Mouse (Mus musculus) heart, adult 2 months (tissue): ENCODE data around the gene Cnnm2. TPM values are rescaled to one million over a fixed set of nuclear protein-coding genes. Genes with fewer than 3 reads are reported as not detected.

ENCODE experiments used
- DNase-seq, 2 experiments: peaks; one replicate each; pipeline ENCODE4 v3.0.0; 2021
- H3K27ac ChIP-seq: fragments of 200-600 bp; 2 replicates; pipeline ENCODE4 v1.8.1; 2022
- H3K27me3 ChIP-seq: fragments of 200-500 bp; 2 replicates; pipeline ENCODE4 v1.6.1; 2012; ENCODE audit warnings: mild to moderate bottlenecking, low read length, inconsistent platforms, mixed read lengths; ENCODE audit not compliant: control insufficient read depth, insufficient read depth
- H3K36me3 ChIP-seq: fragments of 200-500 bp; 2 replicates; pipeline ENCODE4 v1.6.1; 2012; ENCODE audit warnings: low read length, inconsistent platforms; ENCODE audit not compliant: control insufficient read depth, insufficient read depth
- H3K4me1 ChIP-seq: fragments of 200-500 bp; 2 replicates; pipeline ENCODE4 v1.6.1; 2011; ENCODE audit warnings: low read length; ENCODE audit not compliant: control insufficient read depth, insufficient read depth
- H3K4me3 ChIP-seq: fragments of 200-600 bp; 2 replicates; pipeline ENCODE4 v1.8.1; 2022
- H3K79me2 ChIP-seq: fragments of 200-500 bp; replicated peaks from 2 replicates; pipeline ENCODE4 v1.6.1; 2012; ENCODE audit warnings: mild to moderate bottlenecking, inconsistent platforms, low read length, moderate library complexity, mixed read lengths; ENCODE audit not compliant: control insufficient read depth, insufficient read depth
- H3K9ac ChIP-seq: fragments of 200-500 bp; 2 replicates; pipeline ENCODE4 v1.6.1; 2012; ENCODE audit warnings: low read depth, mild to moderate bottlenecking, control low read depth, inconsistent platforms, low read length, mixed read lengths
- CTCF ChIP-seq: fragments of 200-600 bp; IDR thresholded peaks from 2 replicates; pipeline ENCODE4 v1.8.1; 2022; ENCODE audit warnings: antibody characterized with exemption, mild to moderate bottlenecking, moderate library complexity
- EP300 ChIP-seq: fragments of 200-500 bp; IDR thresholded peaks from 2 replicates; pipeline ENCODE4 v1.6.1; 2011; ENCODE audit warnings: low read depth, low read length, control low read depth; ENCODE audit not compliant: insufficient read depth
- POLR2A ChIP-seq: fragments of 200-500 bp; IDR thresholded peaks from 2 replicates; pipeline ENCODE4 v1.6.1; 2011; ENCODE audit warnings: mild to moderate bottlenecking, low read depth, low read length, control low read depth; ENCODE audit not compliant: insufficient read depth
- WGBS: fragments of 180-500 bp; shearing (Covaris S2); methylation state at CpG from one replicate; pipeline ENCODE4 v1.1.7; 2018; 5-methylcytosine and 5-hydroxymethylcytosine counted together
- intact Hi-C: fragments of 180-260 bp; cut with DNase I; formaldehyde crosslinking; loops from one replicate; pipeline ENCODE4 v1.15.1; 2025
- polyA plus RNA-seq: library from polyadenylated mRNA; depleted of rRNA; stranded (reverse); fragments of >200 nt; gene quantifications from 2 replicates; pipeline ENCODE4 v1.2.3, GENCODE M21; 2012
- total RNA-seq, 2 experiments: library from RNA; stranded (reverse); gene quantifications; 2 replicates each; pipeline ENCODE4 v1.2.3; 2021

The Cnnm2 gene
- total and polyA plus RNA-seq, 3 experiments = 5.4 to 7.3 (median 6.7) TPM

DNA sequence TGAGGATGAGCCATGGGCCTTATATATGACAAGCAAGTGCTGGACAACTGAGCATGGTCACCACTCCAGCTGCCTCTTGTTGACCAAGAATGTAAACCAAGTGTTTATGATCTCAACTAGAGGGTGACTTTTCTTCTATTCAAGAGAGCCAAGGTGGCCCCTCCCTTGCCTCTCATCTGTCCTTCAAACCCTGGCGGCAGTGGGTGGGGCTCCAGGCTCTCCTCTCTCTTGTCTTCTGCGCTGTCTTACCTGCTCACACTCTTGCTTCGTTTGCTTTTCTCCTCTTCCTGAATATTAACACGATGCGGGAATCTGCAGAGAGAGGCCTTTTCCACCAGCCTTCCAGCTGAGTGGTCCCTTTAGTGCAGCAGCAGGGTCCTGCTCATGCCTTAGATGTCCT is 22.6 kb downstream of the Cnnm2 start:
- TF ChIP-seq CTCF (no peak), EP300 (no peak), POLR2A (no peak)
- Histone ChIP-seq H3K27ac (no peak overlapping the region), H3K4me1 (no peaks in the 10 kb centered on the region), H3K9ac (no peak overlapping the region), H3K36me3 (no peaks in the 10 kb centered on the region), H3K4me3 (no peak overlapping the region), H3K79me2 (no peaks in the 10 kb centered on the region), H3K27me3 (no peaks in the 10 kb centered on the region)
- no peak for DNase-seq
- WGBS = 80% methylated on average over 5 of the region's 5 CpGs
- intact Hi-C loops = no loop called here

DNA sequence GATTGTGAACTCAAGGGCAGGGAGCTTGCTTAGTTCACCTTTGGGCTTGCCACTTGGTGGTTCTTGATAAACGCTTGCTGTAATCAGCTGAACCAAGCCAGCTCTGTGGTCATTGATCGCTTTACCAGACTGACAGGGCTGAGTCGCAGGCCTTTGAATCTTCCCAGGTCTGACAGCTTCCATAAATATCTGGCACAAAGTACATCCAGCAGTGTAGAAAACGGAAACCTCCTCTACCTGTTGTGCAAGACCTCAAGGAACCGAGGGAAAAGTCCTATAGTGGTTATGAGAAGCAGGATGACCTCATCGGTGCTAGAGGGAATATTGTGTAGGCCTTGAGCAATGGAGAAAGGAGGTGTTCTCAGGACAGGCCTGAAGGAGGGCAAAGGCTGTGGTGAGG is 23.1 kb downstream of the Cnnm2 start:
- no peak overlapping the region for H3K9ac ChIP-seq
- no peak overlapping the region for H3K4me3 ChIP-seq
- H3K27me3 ChIP-seq = no peaks in the 10 kb centered on the region
- H3K27ac ChIP-seq = no peak overlapping the region
- H3K79me2 ChIP-seq = no peaks in the 10 kb centered on the region
- TF ChIP-seq CTCF (no peak), POLR2A (no peak), EP300 (no peak)
- intact Hi-C loops = no loop called here
- WGBS = 71% methylated on average over 6 of the region's 6 CpGs
- no peaks in the 10 kb centered on the region for H3K4me1 ChIP-seq
- no peaks in the 10 kb centered on the region for H3K36me3 ChIP-seq
- DNase-seq = no peak

DNA sequence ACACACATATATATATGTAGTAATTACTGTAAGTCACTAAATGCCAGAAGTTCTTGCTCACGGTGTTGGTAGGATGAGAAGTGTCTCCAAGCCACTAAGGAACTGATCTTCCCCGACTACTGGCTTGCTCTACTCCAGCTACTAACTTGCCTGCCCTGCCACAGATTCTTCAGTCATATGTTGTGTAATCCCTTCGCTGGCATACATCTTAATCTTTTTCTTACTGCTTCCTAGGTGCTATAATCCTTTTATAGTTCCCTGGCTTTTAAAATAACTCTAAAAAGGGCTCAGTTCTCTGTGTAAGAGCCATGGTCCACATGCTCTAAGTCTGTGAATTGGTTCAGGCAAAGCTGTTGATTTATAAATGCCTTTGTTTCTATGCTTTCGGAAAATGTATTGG is 24.2 kb downstream of the Cnnm2 start:
- TF ChIP-seq CTCF (no peak), EP300 (no peak), POLR2A (no peak)
- Histone ChIP-seq H3K79me2 (no peaks in the 10 kb centered on the region), H3K36me3 (no peaks in the 10 kb centered on the region), H3K4me1 (no peaks in the 10 kb centered on the region), H3K27ac (no peak overlapping the region), H3K4me3 (no peak overlapping the region), H3K27me3 (no peaks in the 10 kb centered on the region), H3K9ac (no peak overlapping the region)
- no peak for DNase-seq
- 89% methylated on average over 4 of the region's 4 CpGs for WGBS
- intact Hi-C loops = no loop called here

DNA sequence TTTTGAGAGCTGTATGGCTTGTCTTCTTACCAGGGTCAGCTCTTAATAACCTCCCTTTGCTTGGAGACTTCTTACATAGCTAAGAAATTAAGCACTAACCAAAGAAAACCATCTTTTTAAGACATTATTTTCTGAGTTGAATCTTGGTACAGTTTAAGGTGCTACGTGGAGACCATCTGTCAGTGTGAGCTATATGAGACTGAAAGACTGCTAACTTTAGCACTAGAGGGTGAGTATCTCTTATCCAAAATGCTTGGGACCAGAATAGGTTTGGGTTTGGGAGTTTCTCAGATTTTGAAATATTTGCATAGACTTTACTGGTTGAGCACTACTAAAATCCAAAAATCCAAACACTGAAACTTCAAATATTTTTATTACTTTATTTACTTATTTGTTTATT is 28.4 kb downstream of the Cnnm2 start:
- Histone ChIP-seq H3K4me3 (no peak overlapping the region), H3K36me3 (no peaks in the 10 kb centered on the region), H3K9ac (no peak overlapping the region), H3K27ac (no peak overlapping the region), H3K27me3 (no peaks in the 10 kb centered on the region), H3K4me1 (no peaks in the 10 kb centered on the region), H3K79me2 (no peaks in the 10 kb centered on the region)
- intact Hi-C loops = no loop called here
- DNase-seq = no peak
- TF ChIP-seq POLR2A (no peak), CTCF (no peak), EP300 (no peak)
- WGBS = 81% methylated on average over 1 of the region's 1 CpGs

DNA sequence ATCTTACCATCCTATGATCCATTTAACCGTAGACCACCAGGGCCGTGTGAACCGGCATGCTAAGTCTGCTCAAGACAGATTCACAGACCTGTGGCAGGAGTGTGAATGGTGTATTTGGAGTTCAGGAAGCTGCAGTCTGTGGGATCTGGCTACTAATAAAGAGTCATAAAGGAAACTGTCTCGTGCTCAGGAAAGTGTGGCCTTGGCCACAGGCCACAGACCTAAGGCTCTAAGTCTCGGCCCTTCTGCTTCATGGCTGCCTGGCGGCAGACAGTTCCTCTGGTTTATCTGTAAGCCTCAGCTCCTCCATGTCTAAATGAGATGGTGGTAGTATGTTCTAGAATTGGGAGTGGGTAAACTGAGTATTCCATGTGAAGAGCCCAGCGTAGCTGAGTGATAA is 30.0 kb downstream of the Cnnm2 start:
- 58% methylated on average over 7 of the region's 7 CpGs for WGBS
- Histone ChIP-seq H3K79me2 (no peaks in the 10 kb centered on the region), H3K4me3 (no peak overlapping the region), H3K9ac (no peak overlapping the region), H3K27ac (no peak overlapping the region), H3K36me3 (no peaks in the 10 kb centered on the region), H3K4me1 (no peaks in the 10 kb centered on the region), H3K27me3 (no peaks in the 10 kb centered on the region)
- no peak for DNase-seq
- no peak for TF ChIP-seq CTCF
- no peak for TF ChIP-seq POLR2A
- TF ChIP-seq EP300 = no peak
- intact Hi-C loops = no loop called here

DNA sequence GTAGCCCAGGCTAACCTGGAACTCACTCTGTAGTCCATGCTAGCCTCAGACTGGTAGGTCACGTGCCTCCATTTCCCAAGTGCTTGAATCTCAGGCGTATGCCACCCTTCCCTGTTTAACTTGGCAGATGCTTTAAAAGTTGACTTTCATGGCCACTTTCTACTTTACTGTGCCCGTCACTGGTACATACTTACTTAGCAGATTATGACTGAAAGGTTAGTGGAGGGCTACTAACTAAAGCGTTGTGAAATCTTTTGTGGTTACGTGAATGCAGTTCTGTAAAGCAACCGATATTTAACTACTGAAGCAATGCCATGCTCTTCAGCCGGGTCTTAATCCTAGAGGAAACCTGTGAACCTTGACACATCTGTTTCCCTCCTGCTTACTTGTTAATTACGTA is 30.5 kb downstream of the Cnnm2 start:
- intact Hi-C loops = no loop called here
- no peak overlapping the region for H3K9ac ChIP-seq
- no peak overlapping the region for H3K4me3 ChIP-seq
- 81% methylated on average over 8 of the region's 8 CpGs for WGBS
- H3K4me1 ChIP-seq = no peaks in the 10 kb centered on the region
- no peaks in the 10 kb centered on the region for H3K79me2 ChIP-seq
- H3K27me3 ChIP-seq = no peaks in the 10 kb centered on the region
- TF ChIP-seq POLR2A (no peak), CTCF (no peak), EP300 (no peak)
- no peak overlapping the region for H3K27ac ChIP-seq
- no peaks in the 10 kb centered on the region for H3K36me3 ChIP-seq
- DNase-seq = no peak

DNA sequence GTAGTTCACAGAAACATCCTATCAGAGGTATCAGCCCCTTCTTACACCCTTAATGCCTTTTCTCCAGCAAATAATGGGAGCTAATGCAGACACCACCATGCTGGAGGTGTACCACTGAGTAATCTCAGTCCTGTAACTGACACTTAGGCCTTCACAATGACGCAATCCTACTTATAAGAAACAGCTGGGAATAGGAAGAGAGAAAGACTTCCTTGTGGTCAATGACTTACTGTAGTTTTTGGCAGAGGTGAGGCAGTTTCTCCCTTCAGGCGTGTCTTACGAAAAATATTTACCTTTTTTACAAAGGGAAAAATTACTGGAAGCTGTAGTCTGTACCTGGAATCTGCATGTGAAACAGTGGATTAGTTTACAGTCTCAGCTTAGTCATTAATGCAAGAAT is 31.1 kb downstream of the Cnnm2 start:
- Histone ChIP-seq H3K79me2 (no peaks in the 10 kb centered on the region), H3K4me1 (no peaks in the 10 kb centered on the region), H3K9ac (no peak overlapping the region), H3K27ac (no peak overlapping the region), H3K27me3 (no peaks in the 10 kb centered on the region), H3K4me3 (no peak overlapping the region), H3K36me3 (no peaks in the 10 kb centered on the region)
- no peak for TF ChIP-seq POLR2A
- no peak for TF ChIP-seq EP300
- TF ChIP-seq CTCF = no peak
- DNase-seq = no peak
- intact Hi-C loops = no loop called here
- 78% methylated on average over 3 of the region's 3 CpGs for WGBS
